ENCODE assay signal across 20 mouse cellular contexts in the genomic region with DNA sequence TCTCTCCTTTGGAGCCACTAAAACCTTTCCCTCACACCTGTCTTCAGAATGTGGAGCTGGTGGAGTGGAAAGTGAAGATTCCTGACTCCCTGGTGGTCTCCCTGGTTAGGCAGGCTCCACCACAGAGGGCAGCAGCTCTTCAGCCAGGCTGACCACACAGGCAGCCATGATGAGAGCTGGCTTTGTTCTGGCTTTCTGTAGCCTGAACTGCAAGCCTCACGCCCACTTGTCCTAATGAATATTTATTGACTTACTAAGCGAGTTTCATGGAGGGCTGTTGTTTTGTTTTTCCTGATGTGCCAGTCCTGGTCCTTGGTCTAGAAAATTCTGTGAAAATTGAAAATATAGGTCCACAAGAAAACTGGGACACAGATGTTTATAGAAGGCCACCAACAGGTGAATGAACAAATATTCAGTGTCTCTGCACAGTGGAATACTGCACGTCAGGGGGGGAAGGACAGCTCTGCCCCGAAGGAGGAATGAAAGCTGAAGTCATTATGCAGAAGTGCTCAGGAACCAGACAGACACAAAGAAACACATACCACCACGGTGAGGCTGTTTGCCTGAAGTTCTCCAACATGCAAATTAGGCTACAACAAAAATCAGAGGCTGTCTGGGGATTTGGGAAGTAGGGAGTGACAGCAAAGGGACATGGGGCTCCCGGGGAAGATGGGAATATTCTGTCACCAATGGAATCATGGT. TPM values are rescaled to one million over a fixed set of nuclear protein-coding genes. Genes with fewer than 3 reads are reported as not detected.
DNase-seq lines count a peak whose midpoint lies in the region; ATAC-seq lines count a peak whose summit lies in the region.
"Had no signal": no experiment of that assay in that cellular context is flagged by ENCODE, and none has a peak within 500 bp of the region (broad histone marks: within the 10 kb centered on the region; RNA-seq: fewer than 3 reads in every experiment).

No protein-coding gene starts in this region.

- WGBS in hindbrain, embryonic 12.5 days = 12% methylated on average over 6 of the region's 6 CpGs
- WGBS in hindbrain, embryonic 16.5 days = 11% methylated on average over 6 of the region's 6 CpGs
- 42% methylated on average over 6 of the region's 6 CpGs for whole genome bisulfite sequencing in limb, embryonic 10.5 days

- peak; percentile 76 for DNase-seq in embryo, embryonic 10.5 days (ENCODE audit: low spot score)
- DNase-seq in limb, embryonic 10.5 days (ENCODE audit: low spot score) = no peak
- peak; percentile 35 for DNase-seq in retina, embryonic 14.5 days (ENCODE audit: low spot score)
- no peak for DNase-seq in heart, postnatal 4 days
- no peak for DNase-seq in B cell, adult 2 months
- DNase-seq: adrenal gland, postnatal 25 days; cerebellum, postnatal 25 days; heart, adult 11 months; kidney, postnatal 14 days; lung, adult 2 months; thymus, postnatal 25 days had no signal

- H3K36me3 ChIP-seq in hindbrain, embryonic 12.5 days = no peaks in the 10 kb centered on the region
- no peaks in the 10 kb centered on the region for H3K36me3 ChIP-seq in hindbrain, embryonic 16.5 days (ENCODE audit: control insufficient read depth, insufficient read depth, low read length)
- 0 out of 2 replicates have a peak, but pooled peaks cover 2% of the 10 kb centered on the region for H3K36me3 ChIP-seq in limb, embryonic 10.5 days
- H3K36me3 ChIP-seq: G1E; limb, embryonic 15.5 days; stomach, embryonic 15.5 days had no signal

- peak overlapping the region; percentile 11; the same call in 1 of the 2 replicates for H3K4me2 ChIP-seq in hindbrain, embryonic 12.5 days (replicated peaks)
- no peak overlapping the region for H3K4me2 ChIP-seq in hindbrain, embryonic 16.5 days (ENCODE audit: low read length)
- H3K4me2 ChIP-seq: limb, embryonic 15.5 days; stomach, embryonic 15.5 days had no signal

- peaks cover 3% of the 10 kb centered on the region for H3K27me3 ChIP-seq in hindbrain, embryonic 12.5 days
- no peaks in the 10 kb centered on the region for H3K27me3 ChIP-seq in hindbrain, embryonic 16.5 days (replicated peaks; ENCODE audit: control insufficient read depth, insufficient read depth, low read length)
- 0 out of 2 replicates have a peak, but pooled peaks cover 3% of the 10 kb centered on the region for H3K27me3 ChIP-seq in limb, embryonic 10.5 days (ENCODE audit: low read depth, poor library complexity, severe bottlenecking)
- H3K27me3 ChIP-seq: limb, embryonic 15.5 days; stomach, embryonic 15.5 days had no signal

- 0 out of 2 replicates have a peak, but pooled peaks have one; percentile 54 for ATAC-seq in hindbrain, embryonic 12.5 days (ENCODE audit: low FRiP score)
- no peak for ATAC-seq in hindbrain, embryonic 16.5 days
- ATAC-seq: intestine, embryonic 16.5 days had no signal

- H3K4me1 ChIP-seq in hindbrain, embryonic 12.5 days = peaks cover 11% of the 10 kb centered on the region
- H3K4me1 ChIP-seq in hindbrain, embryonic 16.5 days (ENCODE audit: control insufficient read depth, insufficient read depth, low read depth, low read length) = no peaks in the 10 kb centered on the region
- peaks cover 17% of the 10 kb centered on the region for H3K4me1 ChIP-seq in limb, embryonic 10.5 days
- H3K4me1 ChIP-seq: limb, embryonic 15.5 days; stomach, embryonic 15.5 days had no signal

- peak overlapping the region; percentile 60; the same call in 1 of the 2 replicates for H3K27ac ChIP-seq in hindbrain, embryonic 12.5 days
- H3K27ac ChIP-seq in hindbrain, embryonic 16.5 days (ENCODE audit: low read depth, low read length) = no peak overlapping the region
- H3K27ac ChIP-seq in limb, embryonic 10.5 days = peak overlapping the region; percentile 76
- H3K27ac ChIP-seq: limb, embryonic 15.5 days; stomach, embryonic 15.5 days had no signal

- H3K9ac ChIP-seq in hindbrain, embryonic 12.5 days = no peak overlapping the region
- H3K9ac ChIP-seq in hindbrain, embryonic 16.5 days (ENCODE audit: low read depth, low read length) = no peak overlapping the region
- H3K9ac ChIP-seq: limb, embryonic 15.5 days; stomach, embryonic 15.5 days had no signal

- H3K9me3 ChIP-seq in hindbrain, embryonic 12.5 days (replicated peaks) = no peaks in the 10 kb centered on the region
- H3K9me3 ChIP-seq in hindbrain, embryonic 16.5 days (ENCODE audit: control insufficient read depth, low read length) = no peaks in the 10 kb centered on the region
- H3K9me3 ChIP-seq in limb, embryonic 10.5 days (replicated peaks) = no peaks in the 10 kb centered on the region
- H3K9me3 ChIP-seq: G1E; limb, embryonic 15.5 days; stomach, embryonic 15.5 days had no signal

- H3K4me3 ChIP-seq in hindbrain, embryonic 12.5 days = no peak overlapping the region
- no peak overlapping the region for H3K4me3 ChIP-seq in hindbrain, embryonic 16.5 days (ENCODE audit: low read length)
- no peak overlapping the region for H3K4me3 ChIP-seq in limb, embryonic 10.5 days
- H3K4me3 ChIP-seq: limb, embryonic 15.5 days; stomach, embryonic 15.5 days had no signal

RNA-seq across cellular contexts. Expression of a gene that starts 8.0 kb away (rescaled TPM):
- polyA plus RNA-seq in hindbrain, embryonic 12.5 days (2016; fragmentation: Nextera tagmentation; extraction: Ambion mirVana) = not detected in 2 replicates
- polyA plus RNA-seq in hindbrain, embryonic 16.5 days (2015; fragmentation: Nextera tagmentation; extraction: Ambion mirVana) = not detected in 2 replicates
- not detected in 2 replicates for polyA plus RNA-seq in limb, embryonic 10.5 days (2016; fragmentation: Nextera tagmentation; extraction: Ambion mirVana)
- not detected for total RNA-seq in heart, postnatal 4 days (2021)
- total RNA-seq: adrenal gland, postnatal 25 days; G1E; layer of hippocampus, postnatal 14 days had no signal
- polyA plus RNA-seq: C2C12; G1E; heart, embryonic 16.5 days; intestine, embryonic 16.5 days; limb, embryonic 15.5 days; lung, adult 2 months; stomach, embryonic 15.5 days had no signal

RNA-seq across cellular contexts. Expression of a gene that starts 25.8 kb away (rescaled TPM):
- 3.8 and 4.9 TPM in 2 replicates for polyA plus RNA-seq in hindbrain, embryonic 12.5 days (2016; fragmentation: Nextera tagmentation; extraction: Ambion mirVana)
- 0.64 and 1.0 TPM in 2 replicates for polyA plus RNA-seq in hindbrain, embryonic 16.5 days (2015; fragmentation: Nextera tagmentation; extraction: Ambion mirVana)
- polyA plus RNA-seq in limb, embryonic 10.5 days (2016; fragmentation: Nextera tagmentation; extraction: Ambion mirVana) = 4.0 and 5.3 TPM in 2 replicates
- 10 to 100 TPM; 11.3 to 11.5 TPM for total RNA-seq in heart, postnatal 4 days (2021)

RNA-seq across cellular contexts. Expression of a gene that starts 28.1 kb away (rescaled TPM):
- polyA plus RNA-seq in hindbrain, embryonic 12.5 days (2016; fragmentation: Nextera tagmentation; extraction: Ambion mirVana) = 0.57 and 0.94 TPM in 2 replicates
- polyA plus RNA-seq in hindbrain, embryonic 16.5 days (2015; fragmentation: Nextera tagmentation; extraction: Ambion mirVana) = 0.40 TPM in 2 replicates
- 23.5 and 49.0 TPM in 2 replicates for polyA plus RNA-seq in limb, embryonic 10.5 days (2016; fragmentation: Nextera tagmentation; extraction: Ambion mirVana)
- under 1 TPM in 1 of 2 experiments, not detected in 1; 0.09 TPM for total RNA-seq in heart, postnatal 4 days (2021)
- total RNA-seq: adrenal gland, postnatal 25 days; G1E had no signal
- polyA plus RNA-seq: G1E; intestine, embryonic 16.5 days had no signal

Comparison
In these comparisons a context has a peak if more than half of its experiments do, and no peak if none do; other contexts are left out.
1. DNase-seq: peak in embryo, embryonic 10.5 days (single experiment) and retina, embryonic 14.5 days (single experiment); none in limb, embryonic 10.5 days (single experiment), heart, postnatal 4 days (single experiment) and B cell, adult 2 months (0 of 2).
2. RNA of a gene that starts 28.1 kb away (polyA plus RNA-seq): 23.5 to 49.0 TPM in limb, embryonic 10.5 days; 0.57 to 0.94 TPM in hindbrain, embryonic 12.5 days and 0.40 TPM in hindbrain, embryonic 16.5 days; every median in the first group is over 10 times any median in the second.